Mouse (Mus musculus) cerebellum, adult 2 months (tissue): ENCODE results near the gene Ssbp3.

ENCODE experiments used
- CTCF ChIP-seq: fragments of 200-500 bp; IDR thresholded peaks from 2 replicates; pipeline ENCODE4 v1.5.1; 2011; ENCODE audit warnings: low read depth, mild to moderate bottlenecking, control low read depth, low read length, moderate library complexity, borderline replicate concordance; ENCODE audit not compliant: insufficient read depth
- POLR2A ChIP-seq: fragments of 200-500 bp; IDR thresholded peaks from 2 replicates; pipeline ENCODE4 v1.6.1; 2011; ENCODE audit warnings: low read length, control low read depth, borderline replicate concordance; ENCODE audit not compliant: insufficient read depth

DNA sequence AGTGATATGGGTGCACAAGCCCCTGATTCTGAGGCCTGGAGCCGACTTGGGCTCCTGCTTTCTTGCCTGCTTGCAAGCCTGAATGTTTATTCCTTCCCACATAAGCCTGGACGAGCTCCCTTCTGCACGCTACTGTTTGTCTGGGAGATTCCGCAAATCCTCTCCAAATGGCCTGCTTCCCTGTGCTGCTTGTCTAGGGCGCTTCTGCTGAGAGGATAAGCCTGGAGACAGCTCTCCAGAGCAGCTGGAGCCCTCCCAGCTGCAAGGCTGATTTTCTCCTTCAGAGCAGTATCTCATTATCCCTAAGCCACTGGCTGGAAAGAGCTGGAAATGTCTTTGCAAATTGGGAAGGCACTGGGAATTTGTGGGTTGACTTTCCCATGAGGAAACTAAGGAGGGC lies 165.0 kb downstream of the Ssbp3 start:
- TF ChIP-seq CTCF (no peak), POLR2A (no peak)
